In genomic region chr8:117410391-117410790, GRCm38 (mm10) we compare ENCODE assay signal across 9 mouse cellular contexts.
DNase-seq lines count a peak whose midpoint lies in the region; ATAC-seq and TF ChIP-seq lines count a peak whose summit lies in the region.
"Had no signal": no experiment of that assay in that cellular context is flagged by ENCODE, and none has a peak within 500 bp of the region (broad histone marks: within the 10 kb centered on the region; RNA-seq: fewer than 3 reads in every experiment).

No protein-coding gene starts in this region.

- TF ChIP-seq CTCF in forebrain, postnatal 0 days (IDR thresholded peaks at IDR 0.05; ENCODE audit: low read depth): no peak

- ATAC-seq in forebrain, postnatal 0 days: no peak
- no peak for ATAC-seq in frontal cortex, adult (ENCODE audit: low TSS enrichment)
- ATAC-seq: forebrain, embryonic 15.5 days had no signal

- no peaks in the 10 kb centered on the region for H3K4me1 ChIP-seq in forebrain, postnatal 0 days (ENCODE audit: insufficient read depth)

- no peak overlapping the region for H3K4me2 ChIP-seq in forebrain, postnatal 0 days (ENCODE audit: low read depth)
- H3K4me2 ChIP-seq: forebrain, embryonic 15.5 days had no signal

- no peak overlapping the region for H3K4me3 ChIP-seq in forebrain, postnatal 0 days (ENCODE audit: low read depth, low read length)
- H3K4me3 ChIP-seq: forebrain, embryonic 15.5 days had no signal

- H3K36me3 ChIP-seq in forebrain, postnatal 0 days (ENCODE audit: insufficient read depth): no peaks in the 10 kb centered on the region
- H3K36me3 ChIP-seq: forebrain, embryonic 15.5 days had no signal

- intact Hi-C loops in gastrocnemius, postnatal 14 days (cut with DNase I; ENCODE audit: low total_unique reads): no loop called here

- H3K9me3 ChIP-seq in forebrain, postnatal 0 days (ENCODE audit: low read length): no peaks in the 10 kb centered on the region
- H3K9me3 ChIP-seq: forebrain, embryonic 15.5 days had no signal

- H3K27me3 ChIP-seq in forebrain, postnatal 0 days (ENCODE audit: insufficient read depth, low read length): no peaks in the 10 kb centered on the region
- H3K27me3 ChIP-seq: forebrain, embryonic 15.5 days had no signal

- H3K9ac ChIP-seq in forebrain, postnatal 0 days: no peak overlapping the region
- H3K9ac ChIP-seq: forebrain, embryonic 15.5 days had no signal

- no peak overlapping the region for H3K27ac ChIP-seq in forebrain, postnatal 0 days (ENCODE audit: low read depth, low read length)
- H3K27ac ChIP-seq: forebrain, embryonic 15.5 days had no signal

- peak; percentile 45 for DNase-seq in adrenal gland, postnatal 10 days
- DNase-seq in adrenal gland, adult 18-20 months (ENCODE audit: low spot score in 2 of 2): no peak
- peak; percentile 66 for DNase-seq in gastrocnemius, postnatal 14 days
- DNase-seq in kidney, adult 18-20 months: peak; percentile 67
- peak; percentile 67 for DNase-seq in lung, postnatal 14 days
- no peak for DNase-seq in embryo, embryonic 11 days
- no peak for DNase-seq in forebrain, postnatal 0 days

- WGBS in forebrain, postnatal 0 days: 75% methylated on average over 10 of the region's 10 CpGs

Comparison
In these comparisons a context has a peak if more than half of its experiments do, and no peak if none do; other contexts are left out.
1. DNase-seq: peak in adrenal gland, postnatal 10 days (single experiment), gastrocnemius, postnatal 14 days (single experiment), kidney, adult 18-20 months (single experiment) and lung, postnatal 14 days (single experiment); none in adrenal gland, adult 18-20 months (0 of 2), embryo, embryonic 11 days (single experiment) and forebrain, postnatal 0 days (single experiment).